Mouse (Mus musculus) forebrain, postnatal 0 days (tissue): ENCODE measurements around the gene Asb3. TPM values are rescaled to one million over a fixed set of nuclear protein-coding genes. Genes with fewer than 3 reads are reported as not detected.
"Not testable (repeated sequence)": the region's sequence is repeated elsewhere in the genome, so short reads cannot be mapped to it uniquely, and the experiment has no call there.

Experiments
- ATAC-seq: fragments of 200-750 bp; cut with Nextera tagmentation; 2 replicates; pipeline ENCODE4 v1.8.0; 2017; ENCODE audit warnings: mild to moderate bottlenecking, moderate library complexity
- DNase-seq: peaks from one replicate; pipeline ENCODE4 v3.0.0-alpha.2; 2015
- H3K27ac ChIP-seq: fragments of 300-500 bp; sonication (generic); 2 replicates; pipeline ENCODE4 v1.5.1; 2014; ENCODE audit warnings: low read depth, mild to moderate bottlenecking, antibody characterized with exemption, low read length, moderate library complexity, mixed read lengths
- H3K27me3 ChIP-seq: fragments of 300-500 bp; sonication (generic); 2 replicates; pipeline ENCODE4 v1.6.1; 2014; ENCODE audit warnings: mild to moderate bottlenecking, low read length, mixed read lengths; ENCODE audit not compliant: insufficient read depth
- H3K36me3 ChIP-seq: fragments of 300-500 bp; sonication (generic); 2 replicates; pipeline ENCODE4 v1.6.1; 2014; ENCODE audit warnings: mild to moderate bottlenecking, moderate library complexity; ENCODE audit not compliant: insufficient read depth
- H3K4me1 ChIP-seq: fragments of 300-500 bp; sonication (generic); 2 replicates; pipeline ENCODE4 v1.6.1; 2014; ENCODE audit warnings: antibody characterized with exemption; ENCODE audit not compliant: insufficient read depth
- H3K4me2 ChIP-seq: fragments of 300-500 bp; sonication (generic); 2 replicates; pipeline ENCODE4 v1.6.1; 2014; ENCODE audit warnings: low read depth, mild to moderate bottlenecking, moderate library complexity
- H3K4me3 ChIP-seq: fragments of 300-500 bp; sonication (generic); 2 replicates; pipeline ENCODE4 v1.5.1; 2014; ENCODE audit warnings: low read depth, low read length, mixed read lengths
- H3K9ac ChIP-seq: fragments of 300-500 bp; sonication (generic); 2 replicates; pipeline ENCODE4 v1.6.1; 2014; ENCODE audit warnings: mild to moderate bottlenecking
- H3K9me3 ChIP-seq: fragments of 300-500 bp; sonication (generic); 2 replicates; pipeline ENCODE4 v1.6.1; 2016; ENCODE audit warnings: low read length
- CTCF ChIP-seq: sonication (generic); IDR thresholded peaks from 2 replicates; pipeline ENCODE4 v1.5.1; 2016; ENCODE audit warnings: antibody characterized with exemption, control low read depth, low read depth
- WGBS: fragments of 180-500 bp; shearing (Covaris S2); extraction: QIAGEN DNeasy Blood & Tissue Kit; methylation state at CpG from one replicate; pipeline ENCODE4 v1.1.7; 2014; 5-methylcytosine and 5-hydroxymethylcytosine counted together
- polyA plus RNA-seq: library from polyadenylated mRNA; unstranded; fragments of >200 nt; fragmentation: Nextera tagmentation; extraction: Ambion mirVana; gene quantifications from 2 replicates; pipeline ENCODE4 v1.2.1, GENCODE M21; 2015
- total RNA-seq: library from RNA; depleted of rRNA; stranded (reverse); fragments of >200 nt; gene quantifications from 2 replicates; pipeline ENCODE4 v1.2.3, GENCODE M21; 2014

Asb3 gene
- total and polyA plus RNA-seq, 2 experiments from 2014 or later, result 25.5 to 25.7 TPM

DNA sequence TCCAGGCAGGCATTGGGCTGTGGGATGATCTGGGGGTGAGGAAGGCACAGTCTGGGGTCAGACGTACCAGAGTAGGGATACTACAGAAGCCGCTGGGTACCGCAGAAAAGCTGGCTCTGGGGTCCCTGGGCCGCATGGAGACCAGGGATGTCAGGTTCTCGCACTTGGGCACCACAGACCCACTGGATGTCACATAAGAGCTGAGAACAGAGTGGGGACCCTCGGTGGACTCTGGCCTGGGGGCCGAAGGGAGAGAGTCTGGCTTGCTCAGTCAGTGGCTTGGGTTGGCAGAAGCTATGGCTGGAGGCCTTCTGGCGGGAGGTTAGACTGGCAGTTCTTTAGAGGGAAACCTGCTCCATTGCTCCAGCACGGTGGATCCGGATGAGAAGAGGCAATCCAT lies 204.8 kb downstream of the Asb3 start:
- no peak for ATAC-seq
- Histone ChIP-seq H3K4me1 (no peaks in the 10 kb centered on the region), H3K36me3 (peaks cover 9% of the 10 kb centered on the region), H3K4me3 (no peak overlapping the region), H3K9me3 (no peaks in the 10 kb centered on the region), H3K27ac (no peak overlapping the region), H3K4me2 (no peak overlapping the region), H3K9ac (no peak overlapping the region), H3K27me3 (no peaks in the 10 kb centered on the region)
- no peak for TF ChIP-seq CTCF
- DNase-seq, result no peak
- 96% methylated on average over 10 of the region's 10 CpGs for WGBS

DNA sequence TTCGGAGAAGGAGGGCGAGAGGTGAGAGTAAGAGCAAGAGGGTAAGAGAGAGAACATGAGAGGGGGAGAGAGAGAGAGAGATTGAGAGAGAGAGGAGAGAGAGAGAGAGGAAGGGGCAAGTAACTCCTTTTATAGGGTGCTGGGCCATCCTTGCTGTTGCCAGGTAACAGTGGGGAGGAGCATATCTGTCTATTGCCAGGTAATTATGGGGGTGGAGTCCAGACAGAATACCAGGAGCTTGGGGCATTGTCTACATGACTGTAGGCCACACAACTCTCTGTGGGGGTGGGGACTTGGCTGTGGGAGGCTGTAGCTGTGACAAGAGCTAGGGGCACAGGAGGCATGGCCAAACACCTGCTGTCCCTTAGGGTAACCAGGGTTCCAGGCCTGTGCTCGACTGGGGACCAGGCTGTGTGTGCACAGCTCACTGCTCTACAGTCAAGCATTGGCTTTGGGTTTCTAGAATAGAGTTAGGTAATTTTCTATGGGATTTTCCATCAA lies 205.3 kb downstream of the Asb3 start:
- WGBS, result 87% methylated on average over 3 of the region's 3 CpGs
- Histone ChIP-seq H3K36me3 (peaks cover 9% of the 10 kb centered on the region), H3K4me2 (no peak overlapping the region), H3K4me1 (no peaks in the 10 kb centered on the region), H3K27ac (no peak overlapping the region), H3K9ac (no peak overlapping the region), H3K27me3 (no peaks in the 10 kb centered on the region), H3K4me3 (no peak overlapping the region), H3K9me3 (no peaks in the 10 kb centered on the region)
- no peak for TF ChIP-seq CTCF
- ATAC-seq, result no peak
- DNase-seq, result no peak

DNA sequence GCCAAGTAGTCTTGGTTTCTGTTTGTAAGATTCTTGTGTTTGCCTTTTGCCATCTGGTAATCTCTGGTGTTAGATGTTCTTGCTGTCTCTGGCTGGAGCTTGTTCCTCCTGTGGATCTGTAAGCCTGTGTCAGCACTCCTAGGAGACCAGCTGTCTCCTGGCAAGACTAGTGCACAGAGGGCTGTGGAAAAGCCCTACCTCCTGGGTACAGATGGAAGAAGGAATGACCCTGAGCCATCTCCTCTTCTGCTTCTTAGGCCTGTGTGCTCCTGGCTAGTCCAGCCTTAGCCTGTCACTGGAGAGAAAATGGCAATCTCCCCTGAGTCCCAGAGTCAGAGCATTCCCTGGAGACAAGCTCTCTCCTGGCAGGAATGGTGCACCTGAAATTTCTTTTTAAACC lies 214.3 kb downstream of the Asb3 start:
- DNase-seq, H3K4me1 ChIP-seq, H3K36me3 ChIP-seq, H3K27ac ChIP-seq, ATAC-seq, H3K4me2 ChIP-seq, H3K9ac ChIP-seq, H3K27me3 ChIP-seq, H3K9me3 ChIP-seq, H3K4me3 ChIP-seq: not testable (repeated sequence)

DNA sequence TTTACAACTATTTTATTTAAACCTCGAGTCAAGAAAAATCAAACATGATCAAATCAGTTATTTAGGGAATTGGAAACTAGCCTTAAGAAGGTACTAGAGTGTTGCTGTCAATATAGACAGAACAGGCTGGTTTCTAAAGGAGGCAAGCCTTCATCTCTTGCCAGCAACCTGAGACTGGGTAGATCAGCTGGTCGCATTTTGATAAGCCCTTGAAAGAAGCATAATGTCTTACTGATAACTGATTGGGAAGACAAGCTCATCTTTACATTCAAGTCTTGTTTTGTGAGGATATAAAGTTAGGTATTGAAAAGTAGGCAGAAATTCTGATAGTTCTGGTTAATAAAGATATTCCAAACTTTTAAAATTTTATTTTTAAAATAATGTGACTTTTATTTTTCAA lies 217.0 kb downstream of the Asb3 start:
- no peaks in the 10 kb centered on the region for H3K36me3 ChIP-seq
- TF ChIP-seq CTCF, result no peak
- no peak overlapping the region for H3K27ac ChIP-seq
- ATAC-seq (no peak), DNase-seq (no peak)
- no peak overlapping the region for H3K9ac ChIP-seq
- no peak overlapping the region for H3K4me3 ChIP-seq
- no peaks in the 10 kb centered on the region for H3K9me3 ChIP-seq
- no peak overlapping the region for H3K4me2 ChIP-seq
- WGBS, result 84% methylated on average over 2 of the region's 2 CpGs
- H3K4me1 ChIP-seq, result no peaks in the 10 kb centered on the region
- no peaks in the 10 kb centered on the region for H3K27me3 ChIP-seq

DNA sequence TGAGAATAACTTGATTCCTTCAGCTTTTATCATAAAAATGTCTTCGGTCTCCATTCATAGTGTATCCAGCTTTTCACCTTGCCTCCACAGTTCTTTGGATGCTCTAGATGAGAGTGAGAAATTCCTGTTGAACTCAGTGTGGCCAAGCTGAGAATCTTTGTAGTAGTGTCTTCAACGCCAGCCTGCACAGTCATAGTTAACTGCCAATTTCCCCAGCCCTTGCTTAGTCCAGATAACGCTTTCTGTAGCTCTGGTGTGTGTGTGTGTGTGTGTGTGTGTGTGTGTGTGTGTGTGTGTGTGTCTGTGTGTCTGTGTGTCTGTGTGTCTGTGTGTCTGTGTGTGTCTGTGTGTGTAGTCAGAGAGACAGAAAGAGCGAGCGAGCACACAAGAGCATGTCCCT lies 220.1 kb downstream of the Asb3 start:
- 95% methylated on average over 5 of the region's 5 CpGs for WGBS
- Histone ChIP-seq H3K36me3 (no peaks in the 10 kb centered on the region), H3K27me3 (no peaks in the 10 kb centered on the region), H3K9me3 (no peaks in the 10 kb centered on the region), H3K27ac (no peak overlapping the region), H3K9ac (no peak overlapping the region), H3K4me1 (no peaks in the 10 kb centered on the region), H3K4me2 (no peak overlapping the region), H3K4me3 (no peak overlapping the region)
- ATAC-seq (no peak), DNase-seq (no peak)
- TF ChIP-seq CTCF, result no peak

DNA sequence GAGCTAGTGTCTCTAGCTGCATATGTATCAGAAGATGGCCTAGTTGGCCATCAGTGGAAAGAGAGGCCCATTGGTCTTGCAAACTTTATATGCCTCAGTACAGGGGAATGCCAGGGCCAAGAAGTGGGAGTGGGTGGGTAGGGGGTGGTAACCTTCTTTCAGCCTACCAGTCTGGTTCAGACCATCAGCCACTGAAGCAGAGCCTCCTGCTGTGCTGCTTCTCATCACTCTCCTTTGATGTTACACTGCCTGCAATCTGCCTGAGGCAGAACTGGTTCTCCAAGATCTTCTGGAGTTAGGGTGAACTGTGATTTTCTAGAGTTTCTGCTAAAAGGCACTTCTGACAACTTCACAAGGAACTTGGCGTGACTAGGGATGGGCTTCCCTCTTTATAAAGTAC lies 241.7 kb downstream of the Asb3 start:
- H3K4me2 ChIP-seq, H3K4me1 ChIP-seq, DNase-seq, H3K4me3 ChIP-seq, H3K27ac ChIP-seq, ATAC-seq, H3K9ac ChIP-seq, H3K9me3 ChIP-seq, H3K27me3 ChIP-seq, H3K36me3 ChIP-seq: not testable (repeated sequence)
- WGBS, result 73% methylated on average over 1 of the region's 1 CpGs

DNA sequence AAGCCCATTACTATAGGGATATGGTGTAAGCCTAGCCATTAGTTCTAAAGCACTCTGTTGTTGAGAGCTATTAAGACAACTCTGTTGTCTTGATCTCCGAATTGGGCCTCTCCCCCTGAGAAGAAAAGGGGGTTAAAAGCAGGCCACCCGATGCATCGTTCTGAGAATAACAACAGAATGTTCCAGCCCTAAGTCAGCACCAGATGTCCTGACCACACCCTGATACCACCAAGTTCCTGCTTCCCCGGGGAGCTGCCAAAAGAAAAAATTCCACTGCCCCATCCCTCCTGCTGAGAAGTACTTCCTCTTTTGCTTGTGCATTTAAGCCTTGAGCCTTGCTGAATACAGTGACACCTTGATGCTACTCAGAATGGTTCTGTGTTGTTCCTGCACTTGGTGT lies 248.5 kb downstream of the Asb3 start:
- WGBS, result 62% methylated on average over 4 of the region's 4 CpGs
- H3K27me3 ChIP-seq, H3K4me2 ChIP-seq, H3K9ac ChIP-seq, H3K9me3 ChIP-seq, DNase-seq, ATAC-seq, H3K4me3 ChIP-seq, H3K36me3 ChIP-seq, H3K27ac ChIP-seq, H3K4me1 ChIP-seq: not testable (repeated sequence)

DNA sequence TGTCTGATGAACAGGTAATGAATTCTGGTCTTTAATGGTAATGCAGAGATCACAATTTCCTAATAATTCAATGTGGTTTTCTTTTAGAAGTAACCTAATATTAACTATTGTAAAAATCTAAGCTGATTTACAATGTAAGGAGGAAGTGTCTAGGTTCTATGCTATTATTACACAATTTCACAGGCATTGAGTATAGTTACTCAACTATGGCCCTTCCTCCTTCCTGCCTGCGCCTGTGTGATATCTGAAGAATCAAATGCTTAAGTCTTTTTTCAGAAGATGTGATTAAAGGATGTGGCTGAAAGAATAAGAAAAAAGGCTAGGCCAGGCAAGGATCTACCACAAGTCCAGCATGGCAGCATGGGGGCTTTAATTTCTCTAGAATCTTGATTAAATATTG lies 249.6 kb downstream of the Asb3 start:
- not testable (repeated sequence) for H3K9ac ChIP-seq, H3K4me1 ChIP-seq, H3K36me3 ChIP-seq, DNase-seq, H3K27ac ChIP-seq, H3K27me3 ChIP-seq, H3K4me3 ChIP-seq, H3K4me2 ChIP-seq, H3K9me3 ChIP-seq, ATAC-seq
- 100% methylated on average over 1 of the region's 1 CpGs for WGBS

DNA sequence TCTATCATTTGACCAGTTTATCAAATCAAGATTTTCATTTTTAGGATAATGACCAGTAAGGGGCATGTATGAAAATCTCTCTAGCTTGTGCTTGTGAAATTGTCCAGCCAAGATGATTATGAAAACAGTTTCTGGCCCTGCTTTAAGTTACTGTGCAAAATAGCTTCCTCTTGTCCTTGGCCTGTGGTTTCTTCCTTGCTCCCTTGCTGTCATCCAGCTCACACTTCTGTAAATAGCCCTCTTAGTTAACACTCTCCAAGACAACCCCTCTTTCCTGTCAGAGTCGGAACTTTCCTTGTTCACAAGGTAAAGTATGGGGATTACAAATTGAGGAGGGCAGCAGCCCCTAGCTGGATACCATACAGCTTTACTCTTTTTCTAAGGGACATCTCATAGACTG lies 253.2 kb downstream of the Asb3 start:
- H3K9ac ChIP-seq, H3K27ac ChIP-seq, H3K4me2 ChIP-seq, H3K36me3 ChIP-seq, DNase-seq, H3K27me3 ChIP-seq, ATAC-seq, H3K9me3 ChIP-seq, H3K4me1 ChIP-seq, H3K4me3 ChIP-seq: not testable (repeated sequence)
- 78% methylated on average over 1 of the region's 1 CpGs for WGBS
